Mouse (Mus musculus) G1E (cell line): ENCODE measurements around the gene Kif19a.

ENCODE experiments used
- CTCF ChIP-seq: IDR thresholded peaks from 2 replicates; pipeline ENCODE4 v1.5.1; 2012; ENCODE audit warnings: low read depth, low read length, inconsistent platforms, mixed read lengths
- GATA1 ChIP-seq: IDR thresholded peaks from 2 replicates; pipeline ENCODE4 v1.6.1; 2012; ENCODE audit warnings: borderline replicate concordance, low read length, inconsistent platforms, mixed read lengths
- POLR2AphosphoS5 ChIP-seq: IDR thresholded peaks from 2 replicates; pipeline ENCODE4 v1.6.1; 2012; ENCODE audit warnings: low read depth, low read length, inconsistent platforms; ENCODE audit not compliant: insufficient replicate concordance
- TAL1 ChIP-seq: conservative IDR thresholded peaks from 2 replicates; pipeline ENCODE4 v1.6.1; 2012; ENCODE audit warnings: low read depth, low read length, inconsistent platforms, mixed read lengths

DNA sequence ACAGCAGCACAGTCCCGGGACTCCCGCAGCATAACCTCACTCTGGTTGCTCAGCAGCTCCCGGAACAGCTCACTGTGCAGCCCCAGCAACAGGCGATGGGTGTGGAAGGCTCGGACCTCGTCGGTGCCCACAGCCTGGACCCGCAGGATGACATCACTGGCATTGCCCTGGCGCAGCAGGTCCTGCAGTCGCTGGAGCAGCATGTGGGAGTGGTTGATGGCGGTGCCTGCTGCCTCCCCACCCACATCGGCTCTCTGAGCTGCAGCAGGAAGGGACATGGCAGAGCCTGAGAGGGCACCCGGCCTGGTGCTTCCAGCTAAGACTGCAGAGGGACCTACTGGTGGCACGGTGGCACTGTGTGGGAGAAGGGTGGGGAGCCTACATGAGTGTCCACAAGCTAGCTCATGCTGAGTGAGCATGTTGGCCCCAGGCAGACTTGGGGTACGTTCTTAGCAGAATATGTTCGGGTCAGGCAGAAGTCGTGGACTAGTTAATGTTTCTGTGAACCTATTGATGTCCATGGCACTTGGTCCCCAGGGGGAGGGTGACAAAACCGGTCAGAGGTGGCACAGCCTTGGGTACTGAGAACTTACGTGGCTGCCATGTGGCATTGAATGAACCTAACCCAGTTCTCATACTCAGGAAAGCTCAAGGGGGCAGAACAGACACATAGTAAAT, 28.8 kb downstream of the Kif19a start:
- TF ChIP-seq CTCF (no peak), POLR2AphosphoS5 (no peak), TAL1 (no peak), GATA1 (no peak)
